Mouse (Mus musculus) lung, adult 18-20 months (tissue): ENCODE measurements around the gene Zbtb16.

Source experiments
- DNase-seq, 2 experiments: peaks; one replicate each; pipeline ENCODE4 v3.0.0; 2022; ENCODE audit warnings: mixed read lengths in 2 of 2

The Zbtb16 gene

GRCm38 (mm10) chr9:48835631-48836565, at the start of gene Zbtb16:
Gene Zbtb16 (minus strand): TSS chr9:48836222.
- peak; percentile 91 to 94 for DNase-seq

- DNase-seq, result no peak
Measured at GRCm38 (mm10) chr9:48872896-48873295, 36.9 kb upstream of the Zbtb16 start.

GRCm38 (mm10) chr9:48866523-48867121, 30.6 kb upstream of the Zbtb16 start:
- DNase-seq, result no peak

GRCm38 (mm10) chr9:48865235-48865634, 29.2 kb upstream of the Zbtb16 start:
- DNase-seq, result no peak

GRCm38 (mm10) chr9:48861481-48861880, 25.5 kb upstream of the Zbtb16 start:
- peak in 1 of 2 experiments; percentile 31 for DNase-seq

GRCm38 (mm10) chr9:48860526-48860845, 24.5 kb upstream of the Zbtb16 start:
- DNase-seq, result peak; percentile 79 to 87

- DNase-seq, result peak in 1 of 2 experiments; percentile 12
Measured at GRCm38 (mm10) chr9:48859828-48860525, 24.0 kb upstream of the Zbtb16 start.

GRCm38 (mm10) chr9:48857944-48858343, 21.9 kb upstream of the Zbtb16 start:
- DNase-seq, result peak in 1 of 2 experiments; percentile 43

GRCm38 (mm10) chr9:48856240-48856639, 20.2 kb upstream of the Zbtb16 start:
- no peak for DNase-seq

GRCm38 (mm10) chr9:48849531-48849930, 13.5 kb upstream of the Zbtb16 start:
- no peak for DNase-seq

- DNase-seq, result no peak
Measured at GRCm38 (mm10) chr9:48839568-48839967, 3.5 kb upstream of the Zbtb16 start.

GRCm38 (mm10) chr9:48838346-48838745, 2.3 kb upstream of the Zbtb16 start:
- DNase-seq, result no peak

- peak in 1 of 2 experiments; percentile 55 for DNase-seq
Measured at GRCm38 (mm10) chr9:48837181-48837580, 1.2 kb upstream of the Zbtb16 start.

GRCm38 (mm10) chr9:48836566-48836930, 526 bp upstream of the Zbtb16 start:
- no peak for DNase-seq

- no peak for DNase-seq
Measured at GRCm38 (mm10) chr9:48834541-48835411, 1.2 kb downstream of the Zbtb16 start.

GRCm38 (mm10) chr9:48834006-48834405, 2.0 kb downstream of the Zbtb16 start:
- DNase-seq, result no peak

- DNase-seq, result no peak
Measured at GRCm38 (mm10) chr9:48833493-48833892, 2.5 kb downstream of the Zbtb16 start.

- DNase-seq, result no peak
Measured at GRCm38 (mm10) chr9:48832473-48833100, 3.4 kb downstream of the Zbtb16 start.

- no peak for DNase-seq
Measured at GRCm38 (mm10) chr9:48831560-48832460, 4.2 kb downstream of the Zbtb16 start.

- DNase-seq, result no peak
Measured at GRCm38 (mm10) chr9:48828839-48829238, 7.2 kb downstream of the Zbtb16 start.

- no peak for DNase-seq
Measured at GRCm38 (mm10) chr9:48826377-48826889, 9.6 kb downstream of the Zbtb16 start.
